ENCODE assay signal across 8 mouse cellular contexts in the genomic region with DNA sequence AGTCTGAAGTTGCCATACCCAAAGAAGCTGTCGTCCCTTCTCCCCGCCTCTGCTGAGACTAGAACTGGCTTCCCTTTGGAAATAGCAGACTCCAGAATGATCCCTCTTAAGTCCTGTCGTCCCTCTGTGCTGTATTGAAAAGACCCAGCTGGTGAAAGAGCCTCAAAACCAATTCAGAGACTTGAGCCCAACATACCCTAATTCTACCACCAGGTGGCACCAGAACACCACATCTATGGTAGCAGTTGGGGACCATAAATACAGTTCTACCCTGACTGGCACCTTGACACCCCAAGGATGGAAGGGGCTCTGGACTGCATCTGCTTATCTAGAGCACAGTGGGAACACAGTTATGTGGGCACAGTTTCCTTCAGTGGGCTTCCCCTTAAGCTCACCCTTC. TPM values are rescaled to one million over a fixed set of nuclear protein-coding genes. Genes with fewer than 3 reads are reported as not detected.
DNase-seq lines count a peak whose midpoint lies in the region; ATAC-seq and TF ChIP-seq lines count a peak whose summit lies in the region.

No protein-coding gene starts in this region.

- peak; percentile 78 for ATAC-seq in forebrain, embryonic 14.5 days
- peak; percentile 68 for ATAC-seq in hindbrain, postnatal 0 days

- no peaks in the 10 kb centered on the region for H3K27me3 ChIP-seq in forebrain, embryonic 14.5 days (replicated peaks; ENCODE audit: control insufficient read depth, insufficient read depth, low read length)
- H3K27me3 ChIP-seq in hindbrain, postnatal 0 days (ENCODE audit: insufficient read depth, low read length) = no peaks in the 10 kb centered on the region

- H3K27ac ChIP-seq in forebrain, embryonic 14.5 days (ENCODE audit: low read depth, low read length) = no peak overlapping the region
- no peak overlapping the region for H3K27ac ChIP-seq in hindbrain, postnatal 0 days

- no peaks in the 10 kb centered on the region for H3K4me1 ChIP-seq in forebrain, embryonic 14.5 days (ENCODE audit: control insufficient read depth, insufficient read depth, low read length)
- H3K4me1 ChIP-seq in hindbrain, postnatal 0 days (ENCODE audit: insufficient read depth, low read length) = peaks cover 1% of the 10 kb centered on the region; the same call in 1 of the 2 replicates

- H3K4me2 ChIP-seq in forebrain, embryonic 14.5 days (ENCODE audit: low read length) = no peak overlapping the region
- H3K4me2 ChIP-seq in hindbrain, postnatal 0 days (ENCODE audit: low read depth, low read length) = no peak overlapping the region

- DNase-seq in cerebellum, adult 18-20 months = peak; percentile 71 to 74
- no peak for DNase-seq in cerebellum, adult 11-12 months
- DNase-seq in c-Kit-positive CD71-negative TER-119-negative erythroid progenitor cells, embryonic 14.5 days (ENCODE audit: low read depth) = peak; percentile 70
- DNase-seq in forebrain, embryonic 14.5 days (ENCODE audit: low spot score) = peak; percentile 93
- DNase-seq in hindbrain, postnatal 0 days (ENCODE audit: low spot score) = peak; percentile 92
- DNase-seq in layer of hippocampus, postnatal 36 days = peak; percentile 69 to 81
- DNase-seq in mesoderm, embryonic 11.5 days (ENCODE audit: low read depth, low spot score) = peak; percentile 88
- peak; percentile 48 for DNase-seq in skeletal muscle tissue, adult 2 months (ENCODE audit: low read depth, low spot score)

- H3K9me3 ChIP-seq in forebrain, embryonic 14.5 days (replicated peaks; ENCODE audit: control insufficient read depth, low read length) = no peaks in the 10 kb centered on the region
- H3K9me3 ChIP-seq in hindbrain, postnatal 0 days (ENCODE audit: low read length) = no peaks in the 10 kb centered on the region

- H3K9ac ChIP-seq in forebrain, embryonic 14.5 days (ENCODE audit: low read length) = no peak overlapping the region
- H3K9ac ChIP-seq in hindbrain, postnatal 0 days (replicated peaks; ENCODE audit: low read length) = no peak overlapping the region

- H3K4me3 ChIP-seq in forebrain, embryonic 14.5 days (ENCODE audit: low read depth, low read length) = no peak overlapping the region
- no peak overlapping the region for H3K4me3 ChIP-seq in hindbrain, postnatal 0 days (ENCODE audit: low read length)

- 4% methylated on average over 3 of the region's 3 CpGs for WGBS in forebrain, embryonic 14.5 days
- WGBS in hindbrain, postnatal 0 days = 3% methylated on average over 3 of the region's 3 CpGs

- peak; percentile 97 for TF ChIP-seq CTCF in hindbrain, postnatal 0 days (IDR thresholded peaks at IDR 0.05; ENCODE audit: low read depth)

- H3K36me3 ChIP-seq in forebrain, embryonic 14.5 days (ENCODE audit: control insufficient read depth, insufficient read depth, low read length) = peaks cover 6% of the 10 kb centered on the region
- peaks cover 5% of the 10 kb centered on the region for H3K36me3 ChIP-seq in hindbrain, postnatal 0 days (ENCODE audit: insufficient read depth, low read length)

RNA-seq across cellular contexts. Expression of gene Lrrc10b, which starts 7.6 kb away (rescaled TPM):
- 0.49 and 0.76 TPM in 2 replicates for polyA plus RNA-seq in forebrain, embryonic 14.5 days (2014; fragmentation: Nextera tagmentation; extraction: Ambion mirVana)
- total RNA-seq in hindbrain, postnatal 0 days (2014; rRNA removed) = 6.5 and 6.8 TPM in 2 replicates
- polyA plus RNA-seq in hindbrain, postnatal 0 days (2015; fragmentation: Nextera tagmentation; extraction: Ambion mirVana) = 2.0 and 2.1 TPM in 2 replicates
- total RNA-seq in layer of hippocampus, postnatal 36 days (2021) = 10 to 100 TPM; 78.7 to 89.3 TPM

RNA-seq across cellular contexts. Expression of gene Ppp1r32, which starts 33.0 kb away (rescaled TPM):
- 2.5 and 2.6 TPM in 2 replicates for polyA plus RNA-seq in forebrain, embryonic 14.5 days (2014; fragmentation: Nextera tagmentation; extraction: Ambion mirVana)
- total RNA-seq in hindbrain, postnatal 0 days (2014; rRNA removed) = 4.0 and 5.4 TPM in 2 replicates
- 2.3 and 2.9 TPM in 2 replicates for polyA plus RNA-seq in hindbrain, postnatal 0 days (2015; fragmentation: Nextera tagmentation; extraction: Ambion mirVana)
- total RNA-seq in layer of hippocampus, postnatal 36 days (2021) = 1 to 10 TPM; 1.5 to 1.8 TPM

Comparison
In these comparisons a context has a peak if more than half of its experiments do, and no peak if none do; other contexts are left out.
1. RNA of gene Lrrc10b, which starts 7.6 kb away (total RNA-seq): 78.7 to 89.3 TPM in layer of hippocampus, postnatal 36 days; 6.5 to 6.8 TPM in hindbrain, postnatal 0 days; every median in the first group is over 10 times any median in the second.